Mouse (Mus musculus): ENCODE results near the gene C1qbp.

C1qbp gene

DNA sequence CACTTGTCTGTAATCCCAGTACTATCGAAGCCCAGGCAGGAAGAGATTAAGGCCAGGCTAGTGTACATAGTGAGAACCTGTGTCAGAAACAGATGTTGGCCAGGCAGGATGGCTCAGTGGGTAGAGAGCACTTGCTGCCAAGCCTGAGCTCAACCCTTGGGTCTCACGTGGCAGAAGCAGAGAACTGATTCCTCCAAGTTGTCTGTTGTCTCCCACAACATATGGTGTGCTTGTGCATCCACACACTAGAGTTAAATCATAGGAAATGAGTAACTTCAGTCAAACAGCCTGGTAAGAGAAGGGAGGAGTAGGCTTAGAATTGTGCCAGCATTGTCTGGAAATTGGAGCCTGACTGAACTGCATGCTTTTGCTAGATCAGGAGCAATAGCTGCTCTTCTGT, 7.6 kb downstream of the C1qbp start:
- no peak for DNase-seq (ENCODE audit: extremely low read depth, low read depth, low spot score)

DNA sequence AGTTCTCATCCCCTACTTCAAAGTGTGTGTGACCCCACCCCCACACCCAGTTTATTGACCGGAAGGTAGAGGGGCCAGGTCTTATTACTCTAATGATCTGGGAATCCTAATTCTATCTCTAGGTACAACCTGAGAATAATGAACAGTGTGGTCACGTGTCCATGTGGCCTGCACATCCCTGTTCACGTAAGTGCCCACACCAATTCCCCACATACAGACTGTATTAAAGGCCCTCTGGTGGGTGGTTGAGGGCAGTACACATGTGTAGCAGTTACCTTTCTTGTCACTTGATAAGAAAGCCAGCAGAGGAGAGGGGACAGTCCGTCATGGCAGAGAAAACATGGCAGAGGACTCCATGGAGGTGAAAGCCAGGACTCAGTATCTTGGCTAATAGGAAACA, 8.9 kb downstream of the C1qbp start:
- DNase-seq (ENCODE audit: extremely low read depth, low read depth, low spot score): no peak

GRCm38 (mm10) chr11:70972586-70972985, 10.2 kb downstream of the C1qbp start:
- no peak for DNase-seq (ENCODE audit: extremely low read depth, low read depth, low spot score)

GRCm38 (mm10) chr11:70970560-70971540, 12.0 kb downstream of the C1qbp start:
- DNase-seq (ENCODE audit: extremely low read depth, low read depth, low spot score): no peak

- DNase-seq (ENCODE audit: extremely low read depth, low read depth, low spot score): peak; percentile 80
Observed at GRCm38 (mm10) chr11:70969821-70970559, 12.8 kb downstream of the C1qbp start, which contains the start of the genes Nup88 and Rpain. Nup88 (minus strand) TSS chr11:70969973. Rpain (plus strand) TSS chr11:70970213.

- DNase-seq (ENCODE audit: extremely low read depth, low read depth, low spot score): no peak
Observed at GRCm38 (mm10) chr11:70969271-70969794, 13.5 kb downstream of the C1qbp start.

DNA sequence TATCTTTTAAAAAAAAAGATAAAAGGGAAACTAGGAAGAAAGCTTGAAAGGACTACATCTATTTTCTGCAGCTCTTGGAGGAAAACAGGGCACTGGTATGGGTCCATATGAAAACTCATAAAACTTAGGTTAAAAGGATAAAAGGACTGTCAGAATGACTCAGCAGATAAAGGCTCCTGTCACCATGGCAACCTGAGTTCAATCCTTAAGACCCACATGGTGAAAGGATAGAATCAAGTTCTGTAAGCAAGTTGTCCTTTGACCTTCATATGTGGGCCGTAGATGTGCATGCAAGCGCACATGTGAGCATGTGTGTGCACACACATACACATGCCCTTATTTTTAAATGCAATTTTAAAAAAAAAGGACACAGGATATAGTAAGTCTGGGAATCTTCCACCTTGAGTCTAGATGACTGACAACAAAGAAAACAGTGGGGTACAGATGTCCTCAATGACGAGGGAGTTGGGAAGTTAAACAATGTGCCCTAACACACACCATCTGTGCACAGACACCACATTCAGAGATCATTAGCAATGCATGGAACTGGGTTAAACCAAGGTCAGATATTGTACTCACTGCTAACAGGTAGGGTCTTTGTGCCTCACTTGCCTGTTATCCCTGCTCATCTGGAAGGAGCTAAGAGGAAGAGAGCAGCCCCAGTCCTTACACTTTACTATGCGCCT, 18.5 kb downstream of the C1qbp start:
- no peak for DNase-seq (ENCODE audit: extremely low read depth, low read depth, low spot score)

- DNase-seq (ENCODE audit: extremely low read depth, low read depth, low spot score): no peak
Observed at GRCm38 (mm10) chr11:70960786-70961554, 21.9 kb downstream of the C1qbp start.

DNA sequence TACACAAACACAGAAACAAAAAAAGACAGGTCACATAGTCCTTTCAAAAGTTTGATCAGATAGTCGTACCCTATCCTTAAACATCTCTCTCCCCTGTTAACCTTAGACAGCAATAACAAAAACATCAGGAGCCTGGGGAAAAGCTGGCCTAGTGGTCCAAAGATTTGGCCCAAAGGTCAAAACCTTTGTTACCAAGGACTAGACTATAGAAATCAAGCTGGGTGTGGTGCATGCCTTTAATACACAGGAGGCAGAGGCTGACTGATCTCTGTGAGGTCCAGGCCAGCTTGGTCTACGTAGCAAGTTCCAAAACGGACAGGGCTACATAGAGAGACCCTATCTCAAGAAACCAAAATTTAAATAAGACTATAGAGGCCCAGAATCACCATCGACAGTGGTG, 28.1 kb downstream of the C1qbp start:
- DNase-seq (ENCODE audit: extremely low read depth, low read depth, low spot score): no peak

- no peak for DNase-seq (ENCODE audit: extremely low read depth, low read depth, low spot score)
Observed at GRCm38 (mm10) chr11:70944935-70945817, 37.6 kb downstream of the C1qbp start.

DNA sequence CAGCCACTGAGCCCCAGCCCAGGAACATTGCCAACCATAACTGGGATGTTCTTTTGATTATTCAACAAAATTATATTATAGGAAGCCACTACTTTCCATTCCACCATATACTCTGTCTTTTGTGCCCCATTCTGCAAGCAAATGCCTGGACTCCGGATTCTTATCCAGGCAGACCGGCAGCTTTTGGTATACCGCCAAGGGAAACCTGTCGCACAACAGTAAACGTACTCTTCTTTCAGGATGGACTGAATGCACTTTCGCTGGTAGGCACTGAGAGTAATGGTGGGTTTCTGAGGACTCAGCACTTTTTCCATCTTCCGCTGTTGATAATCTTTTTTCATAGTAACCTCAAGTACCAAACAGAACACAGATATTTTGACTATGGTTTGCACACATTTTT, 39.2 kb downstream of the C1qbp start:
- DNase-seq (ENCODE audit: extremely low read depth, low read depth, low spot score): no peak

- no peak for DNase-seq (ENCODE audit: extremely low read depth, low read depth, low spot score)
Observed at GRCm38 (mm10) chr11:70942596-70942995, 40.2 kb downstream of the C1qbp start.

- no peak for DNase-seq (ENCODE audit: extremely low read depth, low read depth, low spot score)
Observed at GRCm38 (mm10) chr11:70935316-70935715, 47.5 kb downstream of the C1qbp start.

- DNase-seq (ENCODE audit: extremely low read depth, low read depth, low spot score): no peak
Observed at GRCm38 (mm10) chr11:70931461-70931860, 51.4 kb downstream of the C1qbp start.

Data from fat pad, adult 2 months (tissue).